Mouse (Mus musculus) lung, postnatal 25 days (tissue): ENCODE data around the gene Erbin.

Source experiments
- DNase-seq: peaks from one replicate; pipeline ENCODE4 v3.0.0; 2022; ENCODE audit warnings: low spot score

Gene Erbin

GRCm38 (mm10) chr13:103807464-103807863, 112.8 kb downstream of the Erbin start:
- no peak for DNase-seq

GRCm38 (mm10) chr13:103806210-103806851, 114.0 kb downstream of the Erbin start:
- no peak for DNase-seq

- no peak for DNase-seq
Observed at GRCm38 (mm10) chr13:103803721-103804120, 116.6 kb downstream of the Erbin start.

- DNase-seq = no peak
Observed at GRCm38 (mm10) chr13:103801021-103801420, 119.3 kb downstream of the Erbin start.

GRCm38 (mm10) chr13:103794688-103795543, 125.4 kb downstream of the Erbin start:
- DNase-seq = no peak

- DNase-seq = peak; percentile 18
Observed at GRCm38 (mm10) chr13:103779922-103780585, 140.3 kb downstream of the Erbin start.

- DNase-seq = no peak
Observed at GRCm38 (mm10) chr13:103777126-103777525, 143.2 kb downstream of the Erbin start.

GRCm38 (mm10) chr13:103774119-103774757, 146.1 kb downstream of the Erbin start, which contains the start of gene Srek1:
Gene Srek1, minus strand, starts transcription at chr13:103774608.
- peak; percentile 92 for DNase-seq

GRCm38 (mm10) chr13:103773407-103774118, 146.8 kb downstream of the Erbin start:
- no peak for DNase-seq

GRCm38 (mm10) chr13:103772917-103773316, 147.4 kb downstream of the Erbin start:
- DNase-seq = no peak

- DNase-seq = no peak
Observed at GRCm38 (mm10) chr13:103770821-103771220, 149.5 kb downstream of the Erbin start.
